Mouse (Mus musculus) hindbrain, embryonic 14.5 days (tissue): ENCODE data around the gene Chrna9. TPM values are rescaled to one million over a fixed set of nuclear protein-coding genes. Genes with fewer than 3 reads are reported as not detected.

ENCODE experiments used
- ATAC-seq: fragments of 200-750 bp; cut with Nextera tagmentation; 2 replicates; pipeline ENCODE4 v1.8.0; 2017; ENCODE audit warnings: moderate number of reproducible peaks, mild to moderate bottlenecking, moderate TSS enrichment, moderate library complexity; ENCODE audit not compliant: low FRiP score
- DNase-seq: peaks from one replicate; pipeline ENCODE4 v3.0.0-alpha.2; 2015; ENCODE audit warnings: low spot score
- H3K27ac ChIP-seq: fragments of 300-500 bp; sonication (generic); 2 replicates; pipeline ENCODE4 v1.5.1; 2014; ENCODE audit warnings: mild to moderate bottlenecking, moderate library complexity
- H3K27me3 ChIP-seq: fragments of 300-500 bp; sonication (generic); 2 replicates; pipeline ENCODE4 v1.6.1; 2014; ENCODE audit warnings: mild to moderate bottlenecking, low read length, mixed read lengths; ENCODE audit not compliant: control insufficient read depth, insufficient read depth
- H3K36me3 ChIP-seq: fragments of 300-500 bp; sonication (generic); replicated peaks from 2 replicates; pipeline ENCODE4 v1.6.1; 2014; ENCODE audit not compliant: control insufficient read depth, insufficient read depth
- H3K4me1 ChIP-seq: fragments of 300-500 bp; sonication (generic); replicated peaks from 2 replicates; pipeline ENCODE4 v1.6.1; 2014; ENCODE audit warnings: antibody characterized with exemption, low read length, mixed read lengths; ENCODE audit not compliant: control insufficient read depth, insufficient read depth
- H3K4me2 ChIP-seq: fragments of 300-500 bp; sonication (generic); replicated peaks from 2 replicates; pipeline ENCODE4 v1.6.1; 2014; ENCODE audit warnings: mild to moderate bottlenecking, moderate library complexity
- H3K4me3 ChIP-seq: fragments of 300-500 bp; sonication (generic); replicated peaks from 2 replicates; pipeline ENCODE4 v1.5.1; 2014; ENCODE audit warnings: mild to moderate bottlenecking, low read length
- H3K9ac ChIP-seq: fragments of 300-500 bp; sonication (generic); 2 replicates; pipeline ENCODE4 v1.6.1; 2014
- H3K9me3 ChIP-seq: fragments of 300-500 bp; sonication (generic); 2 replicates; pipeline ENCODE4 v1.6.1; 2016; ENCODE audit warnings: low read length; ENCODE audit not compliant: control insufficient read depth
- WGBS: fragments of 180-500 bp; shearing (Covaris S2); extraction: QIAGEN DNeasy Blood & Tissue Kit; methylation state at CpG from one replicate; pipeline ENCODE4 v1.1.7; 2014; 5-methylcytosine and 5-hydroxymethylcytosine counted together
- polyA plus RNA-seq: library from polyadenylated mRNA; unstranded; fragments of >200 nt; fragmentation: Nextera tagmentation; extraction: Ambion mirVana; gene quantifications from 2 replicates; pipeline ENCODE4 v1.2.1, GENCODE M21; 2014

Chrna9 gene
- polyA plus RNA-seq, 1 experiment from 2014 or later: not detected

GRCm38 (mm10) chr5:65950679-65951512 lies 16.2 kb downstream of the Chrna9 start:
- DNase-seq (peak; percentile 57), ATAC-seq (peak; percentile 58)
- H3K27me3 ChIP-seq: no peaks in the 10 kb centered on the region
- no peak overlapping the region for H3K4me3 ChIP-seq
- 34% methylated on average over 18 of the region's 18 CpGs for WGBS
- H3K27ac ChIP-seq: peak overlapping the region; percentile 93
- H3K9me3 ChIP-seq: no peaks in the 10 kb centered on the region
- peaks cover 24% of the 10 kb centered on the region for H3K4me1 ChIP-seq
- no peaks in the 10 kb centered on the region for H3K36me3 ChIP-seq
- H3K9ac ChIP-seq: peak overlapping the region; percentile 49
- H3K4me2 ChIP-seq: peak overlapping the region; percentile 47

GRCm38 (mm10) chr5:65951513-65951909 lies 16.8 kb downstream of the Chrna9 start:
- no peak for DNase-seq
- Histone ChIP-seq H3K4me3 (no peak overlapping the region), H3K27me3 (no peaks in the 10 kb centered on the region), H3K27ac (peak overlapping the region; percentile 93), H3K4me1 (peaks cover 24% of the 10 kb centered on the region), H3K9me3 (no peaks in the 10 kb centered on the region), H3K9ac (no peak overlapping the region), H3K4me2 (no peak overlapping the region), H3K36me3 (no peaks in the 10 kb centered on the region)
- WGBS: 69% methylated on average over 4 of the region's 4 CpGs
- ATAC-seq: no peak

GRCm38 (mm10) chr5:65954130-65955080 lies 19.7 kb downstream of the Chrna9 start:
- H3K27me3 ChIP-seq: no peaks in the 10 kb centered on the region
- DNase-seq (no peak), ATAC-seq (no peak)
- H3K4me2 ChIP-seq: peak overlapping the region; percentile 42; the same call in 1 of the 2 replicates
- H3K9ac ChIP-seq: no peak overlapping the region
- peaks cover 24% of the 10 kb centered on the region for H3K4me1 ChIP-seq
- no peak overlapping the region for H3K4me3 ChIP-seq
- no peaks in the 10 kb centered on the region for H3K9me3 ChIP-seq
- H3K27ac ChIP-seq: peak overlapping the region; percentile 73; the same call in 1 of the 2 replicates
- WGBS: 92% methylated on average over 16 of the region's 16 CpGs
- H3K36me3 ChIP-seq: no peaks in the 10 kb centered on the region

GRCm38 (mm10) chr5:65955343-65956143 lies 20.8 kb downstream of the Chrna9 start:
- H3K4me1 ChIP-seq: peaks cover 15% of the 10 kb centered on the region
- 37% methylated on average over 23 of the region's 23 CpGs for WGBS
- no peak overlapping the region; the same call in 1 of the 2 replicates for H3K9ac ChIP-seq
- no peaks in the 10 kb centered on the region for H3K9me3 ChIP-seq
- H3K27ac ChIP-seq: peak overlapping the region; percentile 73
- DNase-seq: peak; percentile 82
- peak overlapping the region; percentile 42 for H3K4me2 ChIP-seq
- peak overlapping the region; percentile 12 for H3K4me3 ChIP-seq
- peak; percentile 44 for ATAC-seq
- no peaks in the 10 kb centered on the region for H3K27me3 ChIP-seq
- no peaks in the 10 kb centered on the region for H3K36me3 ChIP-seq

GRCm38 (mm10) chr5:65956144-65957008 lies 21.7 kb downstream of the Chrna9 start:
- Histone ChIP-seq H3K4me1 (peaks cover 11% of the 10 kb centered on the region), H3K4me2 (peak overlapping the region; percentile 42), H3K4me3 (peak overlapping the region; percentile 12), H3K27ac (no peak overlapping the region), H3K27me3 (no peaks in the 10 kb centered on the region), H3K36me3 (no peaks in the 10 kb centered on the region), H3K9me3 (no peaks in the 10 kb centered on the region), H3K9ac (no peak overlapping the region)
- ATAC-seq (no peak), DNase-seq (no peak)
- 79% methylated on average over 9 of the region's 9 CpGs for WGBS

- ATAC-seq: no peak
- Histone ChIP-seq H3K4me1 (peaks cover 11% of the 10 kb centered on the region), H3K27ac (no peak overlapping the region), H3K4me2 (no peak overlapping the region), H3K9me3 (no peaks in the 10 kb centered on the region), H3K4me3 (no peak overlapping the region), H3K9ac (no peak overlapping the region), H3K27me3 (no peaks in the 10 kb centered on the region), H3K36me3 (no peaks in the 10 kb centered on the region)
- 6% methylated on average over 4 of the region's 4 CpGs for WGBS
- peak; percentile 80 for DNase-seq
These were observed 23.9 kb downstream of the Chrna9 start for GRCm38 (mm10) chr5:65958597-65958996.

- ATAC-seq: no peak
- Histone ChIP-seq H3K36me3 (no peaks in the 10 kb centered on the region), H3K9me3 (no peaks in the 10 kb centered on the region), H3K4me1 (peaks cover 8% of the 10 kb centered on the region), H3K4me3 (no peak overlapping the region), H3K9ac (no peak overlapping the region), H3K27me3 (no peaks in the 10 kb centered on the region), H3K4me2 (no peak overlapping the region), H3K27ac (no peak overlapping the region)
- WGBS: 73% methylated on average over 5 of the region's 5 CpGs
- DNase-seq: no peak
These were observed 25.3 kb downstream of the Chrna9 start for GRCm38 (mm10) chr5:65959893-65960596.

- no peak overlapping the region for H3K9ac ChIP-seq
- DNase-seq: no peak
- no peaks in the 10 kb centered on the region for H3K27me3 ChIP-seq
- no peak overlapping the region for H3K4me2 ChIP-seq
- no peak overlapping the region for H3K4me3 ChIP-seq
- no peaks in the 10 kb centered on the region for H3K36me3 ChIP-seq
- WGBS: 91% methylated on average over 11 of the region's 11 CpGs
- ATAC-seq: no peak
- peaks cover 3% of the 10 kb centered on the region for H3K4me1 ChIP-seq
- H3K9me3 ChIP-seq: no peaks in the 10 kb centered on the region
- H3K27ac ChIP-seq: no peak overlapping the region
These were observed 25.9 kb downstream of the Chrna9 start for GRCm38 (mm10) chr5:65960597-65960950.
